Mouse (Mus musculus) G1E (cell line): ENCODE results near the gene Olfr519.

Experiments used
- CTCF ChIP-seq: IDR thresholded peaks from 2 replicates; pipeline ENCODE4 v1.5.1; 2012; ENCODE audit warnings: low read depth, low read length, inconsistent platforms, mixed read lengths
- GATA1 ChIP-seq: IDR thresholded peaks from 2 replicates; pipeline ENCODE4 v1.6.1; 2012; ENCODE audit warnings: borderline replicate concordance, low read length, inconsistent platforms, mixed read lengths
- GATA2 ChIP-seq: IDR thresholded peaks from 2 replicates; pipeline ENCODE4 v1.6.1; 2012; ENCODE audit warnings: low read depth, low read length, inconsistent platforms, borderline replicate concordance
- POLR2AphosphoS5 ChIP-seq: IDR thresholded peaks from 2 replicates; pipeline ENCODE4 v1.6.1; 2012; ENCODE audit warnings: low read depth, low read length, inconsistent platforms; ENCODE audit not compliant: insufficient replicate concordance
- TAL1 ChIP-seq: conservative IDR thresholded peaks from 2 replicates; pipeline ENCODE4 v1.6.1; 2012; ENCODE audit warnings: low read depth, low read length, inconsistent platforms, mixed read lengths

DNA sequence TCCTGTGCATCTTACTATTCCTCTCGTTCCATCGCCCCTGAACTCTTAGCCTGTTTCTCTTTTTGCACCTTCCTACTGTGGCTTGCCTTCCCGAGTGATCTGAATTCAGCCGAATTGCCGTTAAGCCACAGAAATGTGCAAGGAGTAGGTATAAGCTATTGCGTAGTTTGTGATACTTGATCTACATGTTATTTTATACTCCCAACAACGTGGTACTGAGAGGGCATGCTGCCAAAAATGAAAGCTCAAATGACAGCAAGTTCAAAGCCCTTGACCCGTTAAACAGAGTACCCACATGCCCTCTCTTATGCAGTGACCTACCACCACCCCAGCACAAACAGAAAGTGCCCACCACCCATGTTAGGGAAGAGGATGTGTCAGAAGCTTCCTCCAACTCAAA lies 40.6 kb upstream of the Olfr519 start:
- TF ChIP-seq CTCF = no peak
- no peak for TF ChIP-seq GATA1
- TF ChIP-seq TAL1 = no peak
- TF ChIP-seq POLR2AphosphoS5 = no peak
- TF ChIP-seq GATA2 = no peak
